Comparison of ENCODE assay signal across 10 mouse cellular contexts in the genomic region with DNA sequence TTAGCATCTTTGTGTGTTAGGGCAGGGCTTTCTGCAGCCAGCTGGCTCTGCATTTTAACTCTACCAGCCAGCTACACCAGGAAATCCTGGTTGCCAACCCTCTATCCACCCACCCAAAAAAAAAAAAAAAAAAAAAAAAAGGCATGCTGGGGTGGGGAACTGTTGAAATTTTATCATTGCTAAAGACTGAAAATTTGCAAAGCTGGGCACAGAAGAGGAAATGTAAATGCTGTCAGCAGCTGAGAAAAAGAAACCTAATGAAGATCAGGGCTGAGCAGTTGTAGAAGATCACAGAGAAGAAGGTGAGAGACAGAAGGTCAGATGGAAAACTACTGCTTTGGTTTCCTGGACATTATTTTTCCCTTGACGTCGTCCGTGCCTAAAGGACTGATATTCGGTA. TPM values are rescaled to one million over a fixed set of nuclear protein-coding genes. Genes with fewer than 3 reads are reported as not detected.
"Had no signal": no experiment of that assay in that cellular context is flagged by ENCODE, and none has a peak within 500 bp of the region (broad histone marks: within the 10 kb centered on the region; RNA-seq: fewer than 3 reads in every experiment).

No protein-coding gene starts in this region.

RNA-seq across cellular contexts. Expression of a gene that starts 10.9 kb away (rescaled TPM):
- total RNA-seq: left cerebral cortex, adult 8-10 months; left cerebral cortex, postnatal 10 days; left cerebral cortex, postnatal 14 days; left cerebral cortex, postnatal 25 days; left cerebral cortex, postnatal 4 days; megakaryocyte-erythroid progenitor cell, adult 5-6 weeks; midbrain, postnatal 0 days had no signal

RNA-seq across cellular contexts. Expression of a gene that starts 36.1 kb away (rescaled TPM):
- total RNA-seq: left cerebral cortex, adult 2 months; left cerebral cortex, adult 8-10 months; left cerebral cortex, postnatal 10 days; left cerebral cortex, postnatal 14 days; left cerebral cortex, postnatal 25 days; left cerebral cortex, postnatal 36 days; left cerebral cortex, postnatal 4 days; liver, adult 2 months; megakaryocyte-erythroid progenitor cell, adult 5-6 weeks; midbrain, postnatal 0 days had no signal
